Mouse (Mus musculus): ENCODE measurements around the gene Ccdc36.

DNA sequence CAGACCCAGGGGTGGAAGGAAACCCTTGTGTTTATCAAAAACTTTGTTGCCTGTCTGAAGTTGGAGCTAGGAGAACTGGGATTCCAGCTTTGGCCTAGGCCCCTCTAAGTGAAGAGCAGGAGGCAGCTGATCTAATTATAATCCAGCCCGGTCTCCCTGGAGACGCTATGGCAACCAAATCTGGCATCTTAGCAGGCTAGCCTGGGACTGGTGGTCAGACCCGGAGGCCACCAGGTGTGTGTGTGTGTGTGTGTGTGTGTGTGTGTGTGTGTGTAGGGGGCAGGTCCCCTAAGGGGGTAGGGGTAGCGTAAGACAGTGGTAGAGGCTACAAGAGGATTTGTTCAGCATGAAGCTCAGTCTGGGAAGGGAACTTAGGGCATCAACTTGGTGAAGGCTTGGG, 21.6 kb upstream of the Ccdc36 start:
- no peak for TF ChIP-seq GATA1 (IDR thresholded peaks at IDR 0.05; ENCODE audit: borderline replicate concordance, low read length)
- no peak for TF ChIP-seq FLI1 (IDR thresholded peaks at IDR 0.05; ENCODE audit: low read length)
